Mouse (Mus musculus) heart, embryonic 15.5 days (tissue): ENCODE data around the gene Prkg1. TPM values are rescaled to one million over a fixed set of nuclear protein-coding genes. Genes with fewer than 3 reads are reported as not detected.
A peak's percentile ranks its signal among the peaks of the same experiment; 100 is the strongest.

Experiments
- ATAC-seq: fragments of 200-750 bp; cut with Nextera tagmentation; replicated peaks from 2 replicates; pipeline ENCODE4 v1.8.0; 2017; ENCODE audit warnings: low read depth, moderate TSS enrichment; ENCODE audit not compliant: insufficient number of reproducible peaks, insufficient read depth, low FRiP score
- H3K27ac ChIP-seq: fragments of 300-500 bp; sonication (generic); 2 replicates; pipeline ENCODE4 v1.5.1; 2015; ENCODE audit warnings: mild to moderate bottlenecking, inconsistent platforms
- H3K27me3 ChIP-seq: fragments of 300-500 bp; sonication (generic); 2 replicates; pipeline ENCODE4 v1.6.1; 2015; ENCODE audit warnings: inconsistent platforms
- H3K36me3 ChIP-seq: fragments of 300-500 bp; sonication (generic); 2 replicates; pipeline ENCODE4 v1.6.1; 2015; ENCODE audit warnings: mild to moderate bottlenecking, inconsistent platforms
- H3K4me1 ChIP-seq: fragments of 300-500 bp; sonication (generic); replicated peaks from 2 replicates; pipeline ENCODE4 v1.6.1; 2015; ENCODE audit warnings: inconsistent platforms
- H3K4me2 ChIP-seq: fragments of 300-500 bp; sonication (generic); 2 replicates; pipeline ENCODE4 v1.6.1; 2015; ENCODE audit warnings: inconsistent platforms, mild to moderate bottlenecking, moderate library complexity
- H3K4me3 ChIP-seq: fragments of 300-500 bp; sonication (generic); 2 replicates; pipeline ENCODE4 v1.5.1; 2015; ENCODE audit warnings: mild to moderate bottlenecking, inconsistent platforms
- H3K9ac ChIP-seq: fragments of 300-500 bp; sonication (generic); 2 replicates; pipeline ENCODE4 v1.6.1; 2015; ENCODE audit warnings: mild to moderate bottlenecking, inconsistent platforms
- H3K9me3 ChIP-seq: fragments of 300-500 bp; sonication (generic); replicated peaks from 2 replicates; pipeline ENCODE4 v1.6.1; 2016; ENCODE audit warnings: inconsistent platforms
- WGBS: fragments of 180-500 bp; shearing (Covaris S2); methylation state at CpG from one replicate; pipeline ENCODE4 v1.1.7; 2015; ENCODE audit warnings: mixed read lengths; 5-methylcytosine and 5-hydroxymethylcytosine counted together
- polyA plus RNA-seq: library from polyadenylated mRNA; unstranded; fragments of >200 nt; fragmentation: Nextera tagmentation; extraction: Ambion mirVana; gene quantifications from 2 replicates; pipeline ENCODE4 v1.2.1, GENCODE M21; 2015

The Prkg1 gene
- polyA plus RNA-seq, 1 experiment from 2014 or later: 6.0 TPM

GRCm38 (mm10) chr19:30931469-30932192 lies 833.2 kb downstream of the Prkg1 start:
- Histone ChIP-seq H3K27me3 (no peaks in the 10 kb centered on the region), H3K4me1 (no peaks in the 10 kb centered on the region), H3K9ac (no peak overlapping the region), H3K4me2 (no peak overlapping the region), H3K27ac (no peak overlapping the region), H3K4me3 (no peak overlapping the region), H3K9me3 (no peaks in the 10 kb centered on the region), H3K36me3 (no peaks in the 10 kb centered on the region)
- no peak for ATAC-seq
- WGBS: 88% methylated on average over 5 of the region's 5 CpGs

GRCm38 (mm10) chr19:30924032-30924431 lies 840.8 kb downstream of the Prkg1 start:
- 53% methylated on average over 1 of the region's 1 CpGs for WGBS
- H3K27me3 ChIP-seq: no peaks in the 10 kb centered on the region
- H3K4me1 ChIP-seq: no peaks in the 10 kb centered on the region
- H3K4me2 ChIP-seq: no peak overlapping the region
- H3K4me3 ChIP-seq: no peak overlapping the region
- ATAC-seq: no peak
- H3K36me3 ChIP-seq: no peaks in the 10 kb centered on the region
- no peak overlapping the region for H3K9ac ChIP-seq
- no peak overlapping the region for H3K27ac ChIP-seq
- no peaks in the 10 kb centered on the region for H3K9me3 ChIP-seq

DNA sequence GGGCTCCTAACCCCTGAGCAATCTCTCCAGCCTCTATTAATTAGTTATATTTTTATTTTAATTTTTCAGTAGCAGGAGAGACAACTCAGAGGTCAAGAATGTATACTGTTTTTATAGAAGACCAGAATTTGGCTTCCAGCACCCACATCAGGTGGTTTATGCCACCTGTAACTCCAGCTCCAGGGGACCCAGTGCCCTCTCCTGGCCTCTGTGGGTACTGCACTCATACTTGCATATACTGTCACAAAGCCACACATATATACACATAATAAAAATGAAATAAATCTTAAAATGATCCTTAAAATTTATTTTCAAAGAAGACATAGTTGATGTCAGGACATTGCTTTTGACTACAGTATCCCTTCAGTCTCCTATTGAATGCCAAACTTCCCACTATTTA lies 862.5 kb downstream of the Prkg1 start:
- Histone ChIP-seq H3K27me3 (no peaks in the 10 kb centered on the region), H3K36me3 (no peaks in the 10 kb centered on the region), H3K27ac (no peak overlapping the region), H3K4me2 (no peak overlapping the region), H3K9ac (no peak overlapping the region), H3K4me3 (no peak overlapping the region), H3K4me1 (no peaks in the 10 kb centered on the region), H3K9me3 (no peaks in the 10 kb centered on the region)
- no peak for ATAC-seq

- no peak overlapping the region for H3K27ac ChIP-seq
- no peaks in the 10 kb centered on the region for H3K4me1 ChIP-seq
- H3K9ac ChIP-seq: no peak overlapping the region
- H3K4me2 ChIP-seq: no peak overlapping the region
- 60% methylated on average over 3 of the region's 3 CpGs for WGBS
- H3K4me3 ChIP-seq: no peak overlapping the region
- no peaks in the 10 kb centered on the region for H3K9me3 ChIP-seq
- no peaks in the 10 kb centered on the region for H3K36me3 ChIP-seq
- H3K27me3 ChIP-seq: no peaks in the 10 kb centered on the region
- ATAC-seq: no peak
Observed at GRCm38 (mm10) chr19:30901025-30901424, 863.8 kb downstream of the Prkg1 start.

DNA sequence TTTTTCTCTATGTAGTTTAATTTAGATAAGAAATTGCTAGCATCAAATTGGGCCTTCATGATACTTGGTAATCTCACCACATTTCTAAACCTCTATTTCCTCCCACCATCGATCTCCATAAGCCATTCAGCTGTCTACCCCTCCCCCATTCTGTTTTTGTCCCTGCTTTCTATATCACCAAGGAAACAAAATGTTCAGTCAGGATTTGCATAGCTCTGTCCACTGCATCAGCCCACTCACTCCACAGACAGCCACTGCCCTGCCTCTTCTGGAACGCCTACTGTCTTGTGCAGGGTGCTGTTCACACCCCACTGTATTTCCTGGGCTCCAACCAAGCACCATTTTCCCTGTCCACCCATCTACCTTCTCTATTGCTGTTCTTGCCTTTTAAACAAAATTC lies 874.5 kb downstream of the Prkg1 start:
- no peaks in the 10 kb centered on the region for H3K9me3 ChIP-seq
- H3K27ac ChIP-seq: no peak overlapping the region
- H3K9ac ChIP-seq: no peak overlapping the region
- H3K27me3 ChIP-seq: no peaks in the 10 kb centered on the region
- WGBS: 77% methylated on average over 2 of the region's 2 CpGs
- no peak overlapping the region for H3K4me3 ChIP-seq
- no peak for ATAC-seq
- H3K4me1 ChIP-seq: no peaks in the 10 kb centered on the region
- no peak overlapping the region for H3K4me2 ChIP-seq
- H3K36me3 ChIP-seq: no peaks in the 10 kb centered on the region

DNA sequence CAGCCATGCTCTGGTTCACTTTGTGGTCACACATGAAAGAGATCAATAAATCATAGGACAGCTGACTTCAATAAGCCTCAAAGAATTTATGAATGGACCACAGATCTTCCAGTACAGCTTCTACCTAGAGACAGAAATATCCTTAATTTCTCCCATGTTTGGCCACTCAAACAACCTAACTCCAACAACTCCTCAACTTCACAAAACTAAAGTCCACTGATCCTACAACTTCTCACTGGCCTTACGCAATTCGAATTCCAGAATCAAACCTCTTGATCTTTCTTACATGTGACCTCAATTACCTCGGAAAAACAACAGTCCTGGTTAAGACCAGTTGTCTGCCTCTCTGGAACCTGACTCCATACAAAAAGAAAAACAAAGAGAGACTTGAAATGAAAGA lies 875.0 kb downstream of the Prkg1 start:
- H3K36me3 ChIP-seq: no peaks in the 10 kb centered on the region
- no peak overlapping the region for H3K27ac ChIP-seq
- WGBS: 77% methylated on average over 3 of the region's 3 CpGs
- H3K4me2 ChIP-seq: no peak overlapping the region
- no peaks in the 10 kb centered on the region for H3K4me1 ChIP-seq
- no peak overlapping the region for H3K9ac ChIP-seq
- no peaks in the 10 kb centered on the region for H3K27me3 ChIP-seq
- ATAC-seq: no peak
- H3K9me3 ChIP-seq: no peaks in the 10 kb centered on the region
- H3K4me3 ChIP-seq: no peak overlapping the region

DNA sequence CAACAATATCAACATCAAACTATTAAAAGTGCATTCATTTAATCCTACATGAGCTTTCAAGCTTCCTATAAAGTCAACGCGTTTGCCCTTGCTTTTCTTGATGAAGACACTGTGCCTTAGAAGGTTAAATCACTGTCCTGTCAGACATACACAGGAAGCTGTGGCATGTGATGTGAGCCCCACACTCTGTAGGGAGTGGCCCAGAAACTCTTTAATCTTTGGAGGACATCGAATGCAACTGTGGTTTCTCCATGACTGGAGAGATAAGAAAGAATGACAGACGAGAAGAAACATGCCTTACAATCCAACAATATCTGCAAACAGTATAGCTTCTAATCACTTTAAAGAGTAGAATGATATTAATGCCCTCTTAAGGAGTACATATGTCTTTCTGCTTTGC lies 903.4 kb downstream of the Prkg1 start:
- H3K4me2 ChIP-seq: no peak overlapping the region
- no peak overlapping the region for H3K4me3 ChIP-seq
- no peak overlapping the region for H3K27ac ChIP-seq
- no peak for ATAC-seq
- H3K9me3 ChIP-seq: no peaks in the 10 kb centered on the region
- WGBS: 44% methylated on average over 4 of the region's 4 CpGs
- no peaks in the 10 kb centered on the region for H3K36me3 ChIP-seq
- H3K4me1 ChIP-seq: no peaks in the 10 kb centered on the region
- H3K27me3 ChIP-seq: no peaks in the 10 kb centered on the region
- H3K9ac ChIP-seq: no peak overlapping the region

- Histone ChIP-seq H3K4me2 (no peak overlapping the region), H3K9me3 (no peaks in the 10 kb centered on the region), H3K4me3 (no peak overlapping the region), H3K9ac (no peak overlapping the region), H3K27me3 (no peaks in the 10 kb centered on the region), H3K4me1 (no peaks in the 10 kb centered on the region), H3K27ac (no peak overlapping the region), H3K36me3 (no peaks in the 10 kb centered on the region)
- WGBS: 83% methylated on average over 4 of the region's 4 CpGs
- ATAC-seq: no peak
Observed at GRCm38 (mm10) chr19:30851023-30851422, 913.8 kb downstream of the Prkg1 start.

- Histone ChIP-seq H3K27ac (no peak overlapping the region), H3K4me1 (no peaks in the 10 kb centered on the region; the same call in 1 of the 2 replicates), H3K4me2 (no peak overlapping the region), H3K9ac (no peak overlapping the region), H3K4me3 (no peak overlapping the region), H3K36me3 (no peaks in the 10 kb centered on the region), H3K27me3 (no peaks in the 10 kb centered on the region), H3K9me3 (no peaks in the 10 kb centered on the region)
- WGBS: 40% methylated on average over 4 of the region's 4 CpGs
- ATAC-seq: no peak
Observed at GRCm38 (mm10) chr19:30844916-30845315, 919.9 kb downstream of the Prkg1 start.

DNA sequence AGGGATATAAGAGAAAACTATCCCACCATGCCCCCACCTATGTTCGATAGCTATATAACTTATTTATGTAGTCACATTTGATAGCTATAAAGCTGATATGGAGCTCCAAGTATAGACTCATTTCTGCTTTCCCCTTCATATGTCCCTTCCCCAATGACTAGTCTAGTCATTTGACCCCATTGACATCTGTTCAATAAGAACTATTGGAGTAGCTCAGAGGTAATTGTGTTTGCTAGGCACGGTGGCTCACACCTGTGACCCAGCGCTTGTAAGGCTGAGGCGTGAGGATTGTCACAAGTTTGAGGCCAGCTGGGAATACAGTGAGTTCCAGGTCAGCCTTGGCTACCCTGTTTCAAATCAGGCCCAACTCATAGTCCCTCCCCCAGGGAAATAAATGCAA lies 921.2 kb downstream of the Prkg1 start:
- no peaks in the 10 kb centered on the region for H3K9me3 ChIP-seq
- H3K36me3 ChIP-seq: no peaks in the 10 kb centered on the region
- H3K4me3 ChIP-seq: no peak overlapping the region
- no peak overlapping the region for H3K4me2 ChIP-seq
- no peak overlapping the region for H3K27ac ChIP-seq
- H3K9ac ChIP-seq: no peak overlapping the region
- H3K4me1 ChIP-seq: no peaks in the 10 kb centered on the region; the same call in 1 of the 2 replicates
- ATAC-seq: no peak
- WGBS: 74% methylated on average over 4 of the region's 4 CpGs
- no peaks in the 10 kb centered on the region for H3K27me3 ChIP-seq

DNA sequence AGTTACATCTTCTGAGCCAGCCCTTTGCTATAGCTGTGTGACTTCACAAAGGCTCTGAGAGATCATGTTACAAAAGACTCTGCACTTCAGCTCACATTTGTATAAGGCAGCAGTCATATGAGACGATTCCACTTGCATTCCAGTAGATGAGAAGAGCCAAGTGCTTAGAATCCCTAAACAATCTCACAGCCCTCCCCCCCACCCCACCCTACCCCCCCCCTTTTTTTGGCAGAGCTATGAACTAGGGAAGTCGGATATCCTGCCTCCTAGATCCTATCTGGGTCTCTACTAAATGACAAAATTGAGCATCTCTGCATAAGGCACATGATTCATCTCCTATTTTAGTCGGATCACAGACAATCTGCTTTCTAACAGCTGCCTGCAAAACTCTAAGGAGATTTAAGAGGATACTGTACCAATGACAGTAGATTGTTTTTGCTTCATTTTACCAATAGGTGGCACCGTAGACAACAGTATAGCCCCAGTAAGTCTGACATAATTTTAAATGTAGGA lies 921.7 kb downstream of the Prkg1 start:
- WGBS: 2% methylated on average over 4 of the region's 4 CpGs

GRCm38 (mm10) chr19:30842640-30843039 lies 922.2 kb downstream of the Prkg1 start:
- Histone ChIP-seq H3K27ac (no peak overlapping the region; the same call in 1 of the 2 replicates), H3K4me3 (no peak overlapping the region), H3K4me2 (no peak overlapping the region), H3K9ac (no peak overlapping the region), H3K9me3 (no peaks in the 10 kb centered on the region), H3K27me3 (no peaks in the 10 kb centered on the region), H3K4me1 (no peaks in the 10 kb centered on the region; the same call in 1 of the 2 replicates), H3K36me3 (no peaks in the 10 kb centered on the region)
- no peak for ATAC-seq
- 28% methylated on average over 1 of the region's 1 CpGs for WGBS

More for the DNA sequence above, 921.7 kb downstream of the Prkg1 start:
- H3K36me3 ChIP-seq: no peaks in the 10 kb centered on the region
- no peak overlapping the region for H3K27ac ChIP-seq
- no peak overlapping the region for H3K9ac ChIP-seq
- H3K27me3 ChIP-seq: no peaks in the 10 kb centered on the region
- H3K4me3 ChIP-seq: no peak overlapping the region
- H3K4me1 ChIP-seq: no peaks in the 10 kb centered on the region; the same call in 1 of the 2 replicates
- no peaks in the 10 kb centered on the region for H3K9me3 ChIP-seq
- H3K4me2 ChIP-seq: peak overlapping the region; percentile 25; the same call in 1 of the 2 replicates
- ATAC-seq: 0 out of 2 replicates have a peak, but pooled peaks have one; percentile 27
